Mouse (Mus musculus) C2C12 (cell line): ENCODE measurements around the gene Ttc33.

ENCODE experiments used
- CTCF ChIP-seq: IDR thresholded peaks from one replicate; pipeline ENCODE4 v1.5.1; 2011; ENCODE audit not compliant: control insufficient read depth, insufficient read depth, insufficient read length
- MAX ChIP-seq: IDR thresholded peaks from one replicate; pipeline ENCODE4 v1.6.1; 2011; ENCODE audit warnings: mild to moderate bottlenecking, control low read depth
- USF1 ChIP-seq: IDR thresholded peaks from one replicate; pipeline ENCODE4 v1.6.1; 2011; ENCODE audit warnings: low read depth, mild to moderate bottlenecking, control low read depth, moderate library complexity

- no peak for TF ChIP-seq CTCF
- TF ChIP-seq MAX = no peak
- TF ChIP-seq USF1 = no peak
Measured at GRCm38 (mm10) chr15:5209116-5209515, 23.8 kb downstream of the Ttc33 start.
